Mouse (Mus musculus) layer of hippocampus, adult 8-10 months (tissue): ENCODE results near the gene Tnf. TPM values are rescaled to one million over a fixed set of nuclear protein-coding genes. Genes with fewer than 3 reads are reported as not detected.
A peak's percentile ranks its signal among the peaks of the same experiment; 100 is the strongest.
"Not testable (repeated sequence)": the region's sequence is repeated elsewhere in the genome, so short reads cannot be mapped to it uniquely, and the experiment has no call there.

ENCODE experiments used
- DNase-seq, 2 experiments: peaks; one replicate each; pipeline ENCODE4 v3.0.0; 2022; ENCODE audit warnings: low spot score in 2 of 2
- total RNA-seq, 4 experiments: library from RNA; stranded (reverse); gene quantifications; 2 replicates each; pipeline ENCODE4 v1.2.4; 2022

The Tnf gene
- total RNA-seq, 4 experiments from 2014 or later = 0.29 TPM; not detected in 3

- not testable (repeated sequence) for DNase-seq
These were observed 32.3 kb upstream of the Tnf start for GRCm38 (mm10) chr17:35234090-35234489.

DNA sequence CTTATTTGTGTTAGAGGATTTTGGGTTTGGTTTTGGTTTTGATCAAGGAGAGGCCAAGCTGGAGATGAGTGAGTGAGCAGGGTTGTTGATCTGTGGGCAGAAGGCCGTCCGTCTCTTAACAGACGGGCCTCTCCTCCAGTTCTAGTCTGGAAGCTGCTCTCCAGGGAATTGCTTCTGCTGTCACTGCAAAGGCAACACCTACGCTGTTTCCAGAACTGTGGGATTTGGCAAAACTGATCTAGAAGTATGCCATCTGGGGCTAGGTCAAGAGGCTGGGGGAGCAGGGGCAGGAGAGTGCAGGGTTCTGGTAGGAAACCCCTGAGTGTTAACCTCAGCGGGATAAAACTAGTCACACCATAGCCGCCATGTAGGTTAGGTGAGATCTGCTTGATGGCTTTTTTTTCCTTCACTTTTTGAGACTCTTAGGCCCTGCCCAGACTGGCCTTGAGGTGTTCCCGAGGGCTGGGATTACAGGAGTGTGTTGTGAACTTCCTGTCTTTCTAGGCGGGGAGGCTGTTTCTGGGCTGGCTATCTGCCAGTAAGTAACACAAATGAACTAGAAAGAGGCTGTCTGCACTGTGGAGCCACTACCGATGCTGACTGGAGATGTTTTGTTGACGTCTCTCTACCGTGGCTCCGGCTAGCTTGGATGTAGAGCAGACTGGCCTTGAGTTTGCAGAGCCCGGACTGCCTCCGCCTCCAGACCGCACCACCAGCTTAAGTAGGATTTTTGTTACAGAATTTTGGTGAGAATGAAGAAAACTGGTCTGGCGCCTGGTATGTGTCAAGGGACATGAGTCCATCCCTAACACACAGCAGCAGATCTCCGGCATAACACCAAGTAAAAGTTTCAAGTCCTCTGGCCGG, 31.5 kb upstream of the Tnf start, which contains the start of gene Atp6v1g2:
Atp6v1g2 (plus strand) TSS at position 547 of the 867 bp plus-strand sequence.
- DNase-seq = no peak

- DNase-seq = no peak
These were observed 30.9 kb upstream of the Tnf start for GRCm38 (mm10) chr17:35232659-35233058.

- DNase-seq = peak in 1 of 2 experiments; percentile 88
These were observed 30.2 kb upstream of the Tnf start for GRCm38 (mm10) chr17:35232043-35232442.

GRCm38 (mm10) chr17:35231022-35231421, 29.2 kb upstream of the Tnf start:
- no peak for DNase-seq

- DNase-seq = no peak
These were observed 24.8 kb upstream of the Tnf start for GRCm38 (mm10) chr17:35226561-35227046.

GRCm38 (mm10) chr17:35225456-35225855, 23.6 kb upstream of the Tnf start:
- DNase-seq = no peak

DNA sequence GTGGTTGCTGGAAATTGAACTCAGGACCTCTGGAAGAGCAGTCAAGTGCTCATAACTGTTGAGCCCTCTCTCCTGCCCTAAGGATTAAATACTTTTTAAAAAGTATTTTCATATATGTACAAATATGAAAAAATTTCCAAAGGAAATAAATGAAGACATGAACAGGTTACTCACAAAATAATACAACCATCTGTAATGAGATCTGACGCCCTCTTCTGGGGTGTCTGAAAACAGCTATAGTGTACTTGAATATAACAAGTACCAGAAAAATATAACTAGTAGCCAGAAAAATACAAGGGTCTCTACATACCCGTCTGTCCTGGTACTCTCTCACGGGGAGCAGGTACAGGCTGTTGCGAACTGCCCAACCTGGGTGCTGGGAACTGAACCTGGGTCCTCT, 22.8 kb upstream of the Tnf start:
- DNase-seq = no peak

GRCm38 (mm10) chr17:35222299-35222698, 20.5 kb upstream of the Tnf start:
- no peak for DNase-seq

DNA sequence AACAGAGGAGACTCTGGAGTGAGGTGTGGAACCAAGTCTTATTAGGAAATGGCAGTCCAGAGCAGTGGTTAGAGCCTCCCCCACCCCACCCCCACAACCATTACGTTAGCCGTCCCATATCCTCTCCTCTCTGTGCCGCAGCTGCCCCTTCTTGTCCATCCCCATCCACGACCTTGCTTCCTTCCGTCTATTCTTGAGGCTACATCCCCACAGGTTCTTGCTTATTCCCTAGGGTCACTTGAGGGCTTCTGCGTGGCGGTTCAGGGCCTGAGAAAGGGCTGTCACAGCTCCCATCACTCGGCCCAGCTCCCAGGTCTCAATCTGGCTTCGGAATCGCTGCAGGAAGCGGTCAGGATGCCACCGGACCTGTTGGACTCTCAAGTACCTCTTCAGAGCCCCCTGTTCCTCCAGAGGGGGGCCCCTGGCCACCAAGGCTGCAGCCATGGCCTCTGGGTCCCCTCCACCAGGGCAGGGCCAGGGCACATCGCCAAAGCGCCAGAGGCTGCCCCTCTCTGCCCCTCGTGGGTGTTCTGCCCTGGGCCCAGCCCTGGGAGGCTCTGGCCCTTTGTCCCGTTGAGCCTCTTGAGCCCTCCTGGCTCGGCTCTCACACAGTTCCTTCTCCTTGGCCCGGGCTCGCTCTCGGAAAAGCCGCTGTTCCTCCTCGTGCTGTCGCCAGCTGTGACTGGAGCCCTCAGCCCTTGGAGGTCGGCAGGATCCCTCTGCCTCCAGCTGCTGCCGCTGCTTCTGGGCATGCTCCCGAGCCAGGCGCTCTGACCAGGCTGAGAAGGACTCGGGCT, 18.5 kb upstream of the Tnf start, which contains the start of gene Gm16181:
Gm16181 (plus strand) TSS at position 679 of the 797 bp plus-strand sequence.
- no peak for DNase-seq

DNA sequence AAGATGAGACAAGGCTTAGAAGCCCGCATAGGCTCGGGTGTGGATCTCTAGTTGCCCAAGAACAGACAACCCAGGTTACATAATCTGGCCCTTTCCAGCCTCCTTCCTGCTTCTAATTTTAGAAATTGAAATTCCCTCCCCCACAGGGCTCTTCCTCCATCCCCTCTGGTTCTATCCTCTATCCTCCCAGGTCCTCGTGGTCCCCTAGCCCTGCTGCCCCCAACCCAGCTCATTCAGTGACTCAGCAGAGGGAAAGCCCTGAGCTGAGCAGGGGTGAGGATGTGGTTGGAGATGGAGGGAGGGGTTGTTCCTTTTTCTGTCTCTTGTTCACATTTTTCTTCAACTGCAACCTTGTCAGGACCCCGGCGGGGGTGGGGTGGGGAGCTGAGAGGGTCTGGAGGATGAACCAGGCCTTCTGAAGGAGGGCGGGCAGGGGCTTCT, 17.8 kb upstream of the Tnf start:
- no peak for DNase-seq

DNA sequence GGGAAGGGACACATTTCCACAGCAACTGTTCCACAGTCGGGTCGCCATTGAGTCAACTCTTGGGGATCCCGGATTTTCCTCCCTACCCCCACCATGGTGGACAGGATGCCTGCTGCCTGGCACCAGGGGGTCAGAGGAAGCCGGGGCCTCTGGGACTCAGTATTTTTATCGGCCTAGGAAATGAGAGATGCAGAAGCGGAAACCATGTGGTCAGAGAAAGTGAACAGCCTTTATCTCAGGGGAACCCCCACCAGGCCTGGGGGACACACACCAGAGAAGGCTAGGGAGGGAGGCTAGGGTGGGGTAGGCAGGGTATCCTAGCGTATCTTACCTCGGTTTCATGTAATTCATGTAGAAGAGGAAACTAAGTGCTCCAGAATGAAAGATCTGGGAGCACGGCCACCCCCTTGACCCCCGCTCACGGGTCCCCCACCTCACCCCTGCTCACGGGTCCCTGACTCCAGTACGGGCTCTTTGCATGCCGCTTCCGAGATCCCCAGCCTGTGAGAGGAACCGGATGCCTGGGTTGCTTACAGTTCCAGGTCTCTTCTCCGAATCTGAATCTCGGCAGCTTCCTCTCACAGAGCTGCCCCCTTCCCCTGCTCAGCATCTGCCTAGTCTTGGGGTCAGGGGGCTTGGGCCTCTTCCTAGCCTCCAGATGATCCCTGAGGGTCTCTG, 16.8 kb upstream of the Tnf start:
- no peak for DNase-seq

- no peak for DNase-seq
These were observed 11.3 kb upstream of the Tnf start for GRCm38 (mm10) chr17:35213071-35213470.

DNA sequence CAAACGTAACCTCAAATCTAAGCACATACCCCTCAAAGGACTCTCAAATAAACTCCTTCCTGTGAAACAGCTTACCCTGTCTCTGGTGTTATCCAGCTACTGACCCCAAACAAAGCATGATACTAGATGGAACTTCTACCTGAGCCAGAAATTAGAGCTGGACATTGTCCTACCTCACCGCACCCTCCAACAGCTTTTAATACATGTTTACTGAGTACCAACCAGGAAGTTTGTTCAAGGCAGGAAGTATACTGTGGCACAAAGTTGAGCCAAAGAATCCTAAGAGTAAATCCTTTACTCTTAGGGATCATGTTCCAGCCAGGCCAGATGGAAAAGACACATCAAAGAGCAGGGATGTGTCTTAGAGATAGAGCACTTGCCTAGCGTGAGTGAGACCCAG, 8.8 kb upstream of the Tnf start:
- DNase-seq = no peak

DNA sequence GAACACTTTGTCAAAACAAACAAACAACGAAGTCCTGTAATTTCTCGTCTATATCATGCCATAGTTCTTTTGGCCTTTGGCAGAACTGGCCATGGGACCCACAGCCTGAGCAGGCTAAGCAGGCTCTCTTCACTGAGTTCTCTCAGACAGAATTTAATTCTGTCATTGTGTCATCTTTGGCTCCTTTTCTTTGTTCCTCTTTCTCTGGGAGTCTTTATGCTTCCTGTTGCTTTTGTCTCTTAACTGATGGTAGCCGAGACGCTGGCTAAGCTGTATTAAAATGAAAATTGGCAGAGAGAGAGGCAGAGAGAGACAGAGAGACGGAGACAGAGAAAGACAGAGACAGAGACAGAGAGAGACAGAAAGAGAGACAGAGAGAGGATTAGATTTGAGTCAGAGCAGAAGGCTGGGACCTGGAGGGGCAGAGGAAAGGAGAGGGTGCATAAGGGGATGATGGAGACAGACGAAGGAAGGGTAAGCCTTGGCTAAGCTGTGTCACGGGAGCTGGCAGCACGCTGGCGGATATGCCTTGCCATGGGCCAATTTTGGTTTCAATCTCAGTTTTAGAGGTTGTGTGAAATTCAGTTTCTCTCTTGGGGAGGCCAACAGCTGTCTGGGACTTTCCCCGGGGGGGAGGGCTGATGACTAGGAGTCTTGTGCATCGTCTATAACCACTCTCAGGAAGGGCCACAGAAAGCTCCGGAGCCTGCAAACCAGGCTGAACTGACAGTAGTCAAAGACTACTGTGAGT, 8.2 kb upstream of the Tnf start:
- no peak for DNase-seq

GRCm38 (mm10) chr17:35205380-35205769, 3.6 kb upstream of the Tnf start:
- DNase-seq = no peak

DNA sequence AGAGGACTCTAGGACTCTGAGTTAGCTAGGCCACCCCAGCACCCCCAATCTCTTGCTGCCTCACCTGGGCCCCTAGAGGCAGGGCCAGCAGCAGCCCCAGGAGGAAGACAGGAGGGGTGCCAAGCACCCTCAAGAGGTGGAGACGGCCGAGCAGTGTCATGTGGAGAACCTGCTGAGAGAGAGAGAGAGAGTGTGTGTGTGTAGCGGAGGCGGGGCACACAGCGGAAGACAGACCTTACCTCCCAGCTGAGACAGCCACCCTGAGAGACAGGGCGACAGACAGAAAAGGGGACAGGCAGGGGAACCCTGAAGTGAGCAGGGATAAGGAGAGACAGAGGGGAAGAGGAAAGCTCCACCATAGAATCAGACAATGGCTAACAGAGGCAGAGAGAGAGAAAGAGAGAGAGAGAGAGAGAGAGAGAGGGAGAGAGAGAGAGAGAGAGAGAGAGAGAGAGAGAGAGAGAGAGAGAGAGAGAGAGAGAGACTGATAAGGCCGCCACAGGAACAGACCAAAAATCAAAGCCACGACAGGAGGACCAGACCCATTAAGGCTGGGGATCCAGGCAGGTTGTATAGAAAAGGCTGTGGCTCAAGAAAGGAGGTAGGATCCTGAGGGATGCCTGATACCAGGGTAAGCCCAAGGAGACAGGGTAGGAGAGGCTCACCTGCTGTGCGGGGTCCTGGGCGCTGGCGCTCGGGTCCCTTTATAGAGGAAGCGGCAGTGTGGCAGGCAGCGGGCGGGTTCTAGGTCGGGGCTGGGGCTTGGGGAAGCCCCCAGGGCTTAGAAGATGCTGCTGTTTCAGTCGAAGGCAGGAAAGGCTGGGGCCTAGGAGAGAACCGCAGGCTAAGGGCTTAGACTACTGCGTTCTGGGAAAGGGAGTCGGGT, 2.9 kb upstream of the Tnf start, which contains the start of gene Lta:
Lta (minus strand) TSS at position 858 of the 886 bp plus-strand sequence.
- DNase-seq = no peak

DNA sequence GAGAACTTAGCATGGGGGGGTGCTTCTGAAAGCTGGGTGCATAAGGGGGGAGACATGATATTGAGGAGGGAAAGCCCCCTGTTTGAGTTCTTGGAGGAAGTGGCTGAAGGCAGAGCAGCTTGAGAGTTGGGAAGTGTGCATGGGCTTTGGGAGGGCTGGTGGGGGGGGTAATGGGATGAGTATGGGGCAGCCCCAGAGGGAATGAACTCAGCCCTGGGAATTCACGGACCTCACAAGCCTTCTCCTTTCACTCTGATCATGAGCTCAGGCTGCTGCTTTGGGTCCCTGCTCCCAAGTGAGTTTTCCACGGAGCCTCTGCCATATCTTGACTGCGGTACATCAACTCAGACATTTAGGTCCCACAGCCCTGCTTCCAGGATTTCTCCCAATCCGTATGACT, 635 bp upstream of the Tnf start:
- no peak for DNase-seq

- DNase-seq = no peak
These were observed 679 bp downstream of the Tnf start for GRCm38 (mm10) chr17:35201128-35201527.

- no peak for DNase-seq
These were observed 1.4 kb downstream of the Tnf start for GRCm38 (mm10) chr17:35200398-35200797.
